Mouse (Mus musculus) ES-CJ7 (cell line): ENCODE measurements around the gene Dyrk4.

ENCODE experiments used
- DNase-seq: peaks from one replicate; pipeline ENCODE4 v3.0.0; 2011; ENCODE audit warnings: low read depth, low spot score

Gene Dyrk4

GRCm38 (mm10) chr6:126921111-126921881 is at the start of gene Dyrk4:
Gene Dyrk4 (minus strand): TSS chr6:126921839.
- DNase-seq: peak; percentile 82

GRCm38 (mm10) chr6:126966241-126967026 is 44.8 kb upstream of the Dyrk4 start:
- DNase-seq: no peak

- no peak for DNase-seq
These were observed 41.8 kb upstream of the Dyrk4 start for GRCm38 (mm10) chr6:126963426-126963825.

GRCm38 (mm10) chr6:126962709-126963108 is 41.1 kb upstream of the Dyrk4 start:
- DNase-seq: no peak

DNA sequence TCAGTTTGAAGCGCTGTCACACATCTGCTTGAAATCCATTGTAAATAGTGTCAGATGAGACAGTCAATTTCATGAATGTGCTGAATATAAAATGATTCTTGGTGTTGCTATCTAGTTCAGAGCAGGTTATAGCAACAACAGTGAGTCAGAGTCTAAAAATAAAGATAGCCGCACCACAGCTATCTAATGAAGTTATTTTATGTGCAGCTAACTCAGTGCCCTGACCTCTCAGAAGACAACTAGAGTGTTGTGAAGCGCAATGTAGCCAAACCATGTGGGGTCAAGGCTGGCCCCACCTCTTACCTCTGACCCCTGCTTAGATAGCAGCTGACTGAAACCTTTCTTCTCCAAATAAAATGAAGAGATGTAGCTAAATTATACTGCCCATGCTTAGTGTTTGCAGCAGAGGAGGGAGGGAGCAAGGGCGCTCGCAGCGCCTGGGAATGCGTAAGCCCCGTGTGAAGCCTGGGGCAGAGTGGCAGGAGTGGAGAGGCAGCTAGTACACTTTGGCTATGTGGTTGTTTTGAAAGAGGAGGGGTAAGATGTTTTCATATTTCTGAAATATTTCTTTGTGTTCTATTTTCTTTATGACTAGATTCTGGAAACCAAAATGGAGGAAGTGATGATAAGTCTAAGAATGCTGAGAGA is 39.9 kb upstream of the Dyrk4 start:
- DNase-seq: no peak

GRCm38 (mm10) chr6:126955734-126956133 is 34.1 kb upstream of the Dyrk4 start:
- peak; percentile 88 for DNase-seq

- DNase-seq: no peak
These were observed 26.7 kb upstream of the Dyrk4 start for GRCm38 (mm10) chr6:126948336-126948735.

DNA sequence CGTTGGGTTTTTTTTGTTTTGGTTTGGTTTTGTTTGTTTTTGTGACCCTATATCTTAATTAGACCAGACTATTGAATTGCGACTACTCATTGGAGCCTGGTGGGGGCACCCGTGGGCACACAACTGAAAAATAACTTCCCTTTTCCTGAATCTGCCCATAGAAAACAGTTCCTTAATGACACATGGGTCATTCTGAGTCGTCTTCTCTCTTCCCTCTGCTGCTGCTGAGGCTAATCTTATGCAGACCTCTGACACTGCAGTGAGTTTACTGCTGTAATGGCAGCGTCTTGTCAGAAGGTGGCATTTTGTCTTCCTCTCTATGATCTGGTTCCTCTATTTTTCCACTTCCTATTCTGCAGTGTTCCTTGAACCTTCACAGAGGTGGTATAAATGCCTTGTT is 18.8 kb upstream of the Dyrk4 start:
- DNase-seq: peak; percentile 51

GRCm38 (mm10) chr6:126939487-126940171 is 18.0 kb upstream of the Dyrk4 start, which contains the start of the genes Rad51ap1 and D6Wsu163e:
Gene Rad51ap1 (minus strand): TSS chr6:126939587.
Gene D6Wsu163e (plus strand): TSS chr6:126939962.
- DNase-seq: peak; percentile 98

DNA sequence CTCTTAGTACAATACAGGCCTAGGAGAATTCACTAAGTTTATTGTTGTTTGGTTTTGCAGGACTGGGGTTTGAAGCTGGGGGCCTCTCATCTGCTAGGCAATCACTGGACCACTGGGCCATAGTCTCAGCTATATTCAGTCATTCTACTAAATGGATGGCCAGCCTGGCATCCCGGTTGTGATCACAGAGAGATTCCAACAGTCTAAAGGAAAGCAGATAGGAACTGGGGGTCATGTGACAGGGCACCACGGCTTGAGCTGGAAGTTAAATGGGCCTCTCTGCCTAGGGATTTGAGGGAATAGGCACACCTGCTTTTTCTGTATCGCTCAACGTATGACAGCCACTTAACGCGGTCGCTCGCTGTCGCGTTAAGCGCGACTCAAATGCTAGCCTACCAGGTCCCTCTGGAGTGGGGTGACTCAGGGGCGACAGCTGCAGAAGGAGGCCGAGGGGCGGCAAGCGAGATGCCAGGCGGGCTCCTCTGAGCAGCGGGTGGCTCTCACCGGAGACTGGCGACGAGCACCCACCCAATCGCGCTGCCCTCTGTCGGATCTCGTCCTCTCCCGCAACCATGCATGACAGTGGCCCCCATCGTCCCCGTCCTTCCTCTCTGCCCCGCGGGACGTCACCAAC is 17.3 kb upstream of the Dyrk4 start:
- no peak for DNase-seq

DNA sequence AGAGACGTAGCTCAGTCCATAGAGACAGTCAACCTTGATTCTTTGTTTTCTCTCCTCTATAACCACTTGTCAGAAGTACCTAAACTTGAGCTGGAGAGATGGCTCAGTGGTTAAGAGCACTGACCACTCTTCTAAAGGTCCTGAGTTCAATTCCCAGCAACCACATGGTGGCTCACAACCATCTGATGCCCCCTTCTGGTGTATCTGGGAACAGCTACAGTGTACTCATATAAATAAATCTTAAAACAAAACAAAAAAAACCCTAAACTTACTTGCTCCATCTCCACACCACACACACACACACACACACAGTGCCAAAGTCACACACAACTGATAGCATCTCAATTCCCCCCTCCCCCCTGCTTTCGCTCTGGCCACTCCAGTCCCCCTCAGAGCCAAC is 16.4 kb upstream of the Dyrk4 start:
- peak; percentile 44 for DNase-seq

DNA sequence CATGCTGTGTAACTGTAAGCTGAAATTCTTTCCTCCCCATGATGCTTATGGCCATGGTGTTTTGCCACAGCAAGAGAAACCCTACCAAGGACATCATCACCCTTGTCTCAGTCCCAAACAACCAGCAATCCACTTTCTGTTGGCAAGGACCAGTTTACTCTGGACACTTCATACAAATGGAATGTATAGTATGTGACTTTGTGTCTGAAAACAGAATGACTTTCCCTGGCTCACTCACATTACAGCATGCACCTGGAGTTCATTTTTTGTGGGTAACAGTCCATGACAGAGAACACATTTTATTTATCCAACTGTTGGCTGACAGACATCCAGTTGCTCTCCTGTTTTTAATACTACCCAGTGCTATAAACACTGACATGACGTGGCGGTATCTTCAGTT is 11.3 kb upstream of the Dyrk4 start:
- no peak for DNase-seq

- DNase-seq: no peak
These were observed 6.7 kb downstream of the Dyrk4 start for GRCm38 (mm10) chr6:126914928-126915327.

DNA sequence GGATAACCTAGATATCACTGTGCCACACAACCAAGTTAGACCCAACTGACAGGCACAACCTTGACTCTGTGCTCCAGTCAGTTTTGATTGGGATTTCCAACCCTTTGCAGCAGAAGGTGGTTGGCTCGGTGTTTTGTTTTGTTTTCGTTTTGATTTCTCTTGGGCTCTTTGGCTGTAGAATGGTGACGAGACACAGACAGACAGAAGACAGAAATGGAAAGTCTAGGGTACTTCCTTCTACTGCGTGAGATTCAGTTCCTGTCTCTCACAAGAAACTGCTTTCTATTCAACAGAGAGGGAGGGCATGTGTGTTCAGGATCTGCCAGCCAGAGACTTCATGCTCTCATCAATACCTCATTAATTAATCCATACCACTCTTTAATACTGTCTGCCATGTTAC is 10.9 kb downstream of the Dyrk4 start:
- DNase-seq: no peak

GRCm38 (mm10) chr6:126907876-126908275 is 13.8 kb downstream of the Dyrk4 start:
- no peak for DNase-seq

- DNase-seq: no peak
These were observed 14.3 kb downstream of the Dyrk4 start for GRCm38 (mm10) chr6:126907378-126907777.

DNA sequence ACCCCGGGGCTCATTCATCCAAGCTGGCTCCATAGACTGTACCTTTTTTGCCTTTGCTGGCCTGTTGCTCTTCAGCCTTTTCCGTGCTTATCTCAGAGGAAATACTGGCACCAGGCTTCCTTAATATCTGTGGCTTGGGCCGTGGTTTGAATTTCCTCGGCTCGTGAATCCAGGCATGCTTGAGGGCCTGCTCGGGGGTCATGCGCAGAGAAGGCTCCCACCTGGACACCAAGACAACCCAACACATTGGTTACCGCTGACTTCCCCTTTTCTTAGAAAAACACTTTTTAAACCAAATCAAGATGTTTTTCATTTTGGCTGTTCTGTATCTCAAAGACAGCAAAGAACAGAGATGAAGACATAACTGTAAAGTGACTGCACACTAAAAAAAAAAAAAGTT is 44.5 kb downstream of the Dyrk4 start:
- no peak for DNase-seq

DNA sequence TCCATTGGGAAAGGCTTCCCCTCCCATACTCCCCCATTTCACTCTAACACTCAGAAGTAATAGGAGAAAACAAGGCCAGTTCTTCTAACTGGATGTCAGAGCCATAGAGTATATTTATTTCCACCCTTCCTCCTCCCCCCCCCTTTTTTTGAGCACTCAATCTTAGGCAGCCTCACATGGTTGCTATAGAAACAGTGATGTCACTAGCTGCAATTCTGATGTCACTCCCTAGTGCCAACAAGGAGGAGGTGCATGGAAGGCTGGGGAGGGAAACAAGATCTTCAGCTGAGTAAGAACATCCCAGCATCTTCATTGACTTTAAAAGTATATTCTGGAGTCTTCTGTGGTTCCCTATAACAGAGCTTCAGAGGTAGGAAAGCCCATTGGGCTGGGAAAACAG is 68.8 kb downstream of the Dyrk4 start, which contains the start of gene Akap3:
Gene Akap3, plus strand, starts transcription at position 218 of the 400 bp plus-strand sequence.
- no peak for DNase-seq

DNA sequence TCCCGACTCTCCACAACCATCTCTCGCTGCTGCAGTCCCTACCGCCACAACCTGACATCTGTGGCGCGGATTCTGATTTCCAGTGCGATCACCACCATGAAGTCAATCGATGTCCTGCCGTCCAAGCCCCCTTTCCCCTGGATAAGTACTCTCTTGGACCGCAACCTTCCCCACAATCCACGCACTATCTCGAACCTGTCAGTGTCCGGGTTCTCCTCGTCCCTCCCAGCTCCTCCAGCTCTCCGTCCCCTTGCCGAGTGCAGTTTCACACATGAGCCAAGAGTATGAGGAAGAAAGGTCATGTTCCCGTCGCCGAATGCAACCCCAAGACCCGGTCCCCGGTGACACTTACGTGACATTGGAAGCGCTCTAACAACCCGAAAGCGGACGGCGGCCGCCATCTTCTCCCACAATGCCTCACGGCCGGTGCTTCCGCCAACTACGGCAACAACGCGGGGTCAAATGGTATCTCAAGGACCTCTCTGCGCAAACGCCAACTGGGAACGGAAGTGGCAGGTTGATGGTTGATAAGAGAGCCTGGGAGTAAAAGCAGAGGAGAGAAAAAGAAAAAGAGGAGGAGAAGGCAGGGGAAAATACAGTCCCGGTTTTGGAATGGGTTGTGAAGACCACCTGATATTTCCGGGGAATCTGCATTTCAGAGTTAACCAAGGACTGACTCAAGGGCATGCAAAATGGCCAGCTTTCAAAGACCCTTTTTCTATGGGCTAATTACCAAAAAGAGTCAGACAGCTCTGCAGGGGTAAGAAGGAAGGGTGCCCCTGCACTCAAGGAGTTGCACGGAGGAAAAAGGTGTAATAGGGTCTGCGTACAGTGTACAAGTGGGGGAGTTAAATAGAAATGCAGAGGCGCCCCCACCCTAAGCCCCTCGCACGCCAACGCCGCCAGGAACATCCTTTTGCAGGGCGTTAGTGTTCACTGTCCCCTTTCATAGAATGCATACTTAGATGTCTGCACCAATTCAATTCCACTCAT is 72.6 kb downstream of the Dyrk4 start, which contains the start of gene Ndufa9:
Gene Ndufa9, minus strand, starts transcription at position 425 of the 993 bp plus-strand sequence.
- peak; percentile 94 for DNase-seq

- no peak for DNase-seq
These were observed 85.0 kb downstream of the Dyrk4 start for GRCm38 (mm10) chr6:126836628-126837027.
